30 mouse cellular contexts compared by ENCODE assay signal in genomic region chr7:138326760-138327159, GRCm38 (mm10).
DNase-seq lines count a peak whose midpoint lies in the region; ATAC-seq and TF ChIP-seq lines count a peak whose summit lies in the region.
"Had no signal": no experiment of that assay in that cellular context is flagged by ENCODE, and none has a peak within 500 bp of the region (broad histone marks: within the 10 kb centered on the region; RNA-seq: fewer than 3 reads in every experiment).

No protein-coding gene starts in this region.

- no peak overlapping the region for H3K9ac ChIP-seq in forebrain, embryonic 14.5 days (ENCODE audit: low read length)
- no peak overlapping the region for H3K9ac ChIP-seq in forebrain, embryonic 15.5 days (replicated peaks)
- H3K9ac ChIP-seq in midbrain, embryonic 16.5 days (ENCODE audit: low read depth, low read length) = no peak overlapping the region
- H3K9ac ChIP-seq: embryonic facial prominence, embryonic 15.5 days; forebrain, embryonic 12.5 days; liver, embryonic 14.5 days; lung, embryonic 14.5 days had no signal

- peaks cover 11% of the 10 kb centered on the region for H3K4me1 ChIP-seq in forebrain, embryonic 14.5 days (ENCODE audit: control insufficient read depth, insufficient read depth, low read length)
- peaks cover 18% of the 10 kb centered on the region for H3K4me1 ChIP-seq in forebrain, embryonic 15.5 days
- peaks cover 22% of the 10 kb centered on the region for H3K4me1 ChIP-seq in midbrain, embryonic 10.5 days
- H3K4me1 ChIP-seq in midbrain, embryonic 16.5 days (ENCODE audit: control insufficient read depth, insufficient read depth, low read length) = peaks cover 7% of the 10 kb centered on the region
- H3K4me1 ChIP-seq: embryonic facial prominence, embryonic 15.5 days had no signal

- DNase-seq in forebrain, embryonic 14.5 days (ENCODE audit: low spot score) = peak; percentile 16
- DNase-seq in midbrain, embryonic 10.5 days (ENCODE audit: low spot score) = no peak
- DNase-seq in brain, embryonic 14.5 days (ENCODE audit: low read depth) = peak; percentile 44
- no peak for DNase-seq in gastrocnemius, adult 18-20 months (ENCODE audit: low spot score)
- no peak for DNase-seq in left cerebral cortex, adult 18-20 months (ENCODE audit: low spot score in 2 of 2)
- DNase-seq: adrenal gland, adult 2 months; adrenal gland, postnatal 36 days; cerebellum, adult 2 months; cerebellum, postnatal 14 days; gastrocnemius, postnatal 25 days; heart, adult 18-20 months; heart, postnatal 4 days; kidney, adult 11 months; kidney, postnatal 14 days; layer of hippocampus, adult 9-11 months; liver; lung, embryonic 14.5 days; lung, postnatal 14 days; thymus, adult 2 months; thymus, postnatal 36 days had no signal

- 35% methylated on average over 3 of the region's 3 CpGs for WGBS in forebrain, embryonic 14.5 days
- WGBS in forebrain, embryonic 15.5 days = 37% methylated on average over 3 of the region's 3 CpGs
- WGBS in midbrain, embryonic 10.5 days = 62% methylated on average over 3 of the region's 3 CpGs
- WGBS in midbrain, embryonic 16.5 days = 30% methylated on average over 3 of the region's 3 CpGs

- no peaks in the 10 kb centered on the region for H3K9me3 ChIP-seq in forebrain, embryonic 14.5 days (replicated peaks; ENCODE audit: control insufficient read depth, low read length)
- H3K9me3 ChIP-seq in forebrain, embryonic 15.5 days = no peaks in the 10 kb centered on the region
- no peaks in the 10 kb centered on the region for H3K9me3 ChIP-seq in midbrain, embryonic 10.5 days (replicated peaks)
- H3K9me3 ChIP-seq in midbrain, embryonic 16.5 days (replicated peaks; ENCODE audit: control insufficient read depth, low read length, poor library complexity, severe bottlenecking) = no peaks in the 10 kb centered on the region
- H3K9me3 ChIP-seq: embryonic facial prominence, embryonic 15.5 days; forebrain, embryonic 12.5 days had no signal

- H3K4me3 ChIP-seq in forebrain, embryonic 14.5 days (ENCODE audit: low read depth, low read length) = no peak overlapping the region
- no peak overlapping the region for H3K4me3 ChIP-seq in forebrain, embryonic 15.5 days
- H3K4me3 ChIP-seq in midbrain, embryonic 10.5 days = no peak overlapping the region
- H3K4me3 ChIP-seq in midbrain, embryonic 16.5 days (ENCODE audit: low read depth, low read length) = no peak overlapping the region
- H3K4me3 ChIP-seq: embryonic facial prominence, embryonic 15.5 days; forebrain, embryonic 12.5 days had no signal

- TF ChIP-seq CTCF in brain, embryonic 14.5 days (IDR thresholded peaks at IDR 0.05; ENCODE audit: borderline replicate concordance, extremely low read depth, insufficient read depth, insufficient read length) = no peak

- no peak overlapping the region for H3K27ac ChIP-seq in forebrain, embryonic 14.5 days (ENCODE audit: low read depth, low read length)
- no peak overlapping the region for H3K27ac ChIP-seq in forebrain, embryonic 15.5 days (replicated peaks)
- 0 out of 2 replicates have a peak overlapping the region, but pooled peaks have one; percentile 28 for H3K27ac ChIP-seq in midbrain, embryonic 10.5 days (replicated peaks)
- H3K27ac ChIP-seq in midbrain, embryonic 16.5 days (ENCODE audit: low read length) = no peak overlapping the region
- H3K27ac ChIP-seq: embryonic facial prominence, embryonic 15.5 days; forebrain, embryonic 12.5 days; liver, embryonic 14.5 days had no signal

- no peak for ATAC-seq in forebrain, embryonic 14.5 days
- ATAC-seq in forebrain, embryonic 15.5 days (replicated peaks) = no peak
- no peak for ATAC-seq in midbrain, embryonic 16.5 days
- ATAC-seq: activated CD4-positive, CD25-positive, alpha-beta regulatory T cell, adult 4 months; CD4-positive, CD25-positive, alpha-beta regulatory T cell, adult 4 months; inflammation-experienced regulatory T-cells, adult 6 months had no signal

- TF ChIP-seq POLR2A in brain, embryonic 14.5 days (IDR thresholded peaks at IDR 0.05; ENCODE audit: borderline replicate concordance, extremely low read depth, insufficient read depth, insufficient read length, poor library complexity, severe bottlenecking) = no peak

- H3K4me2 ChIP-seq in forebrain, embryonic 14.5 days (ENCODE audit: low read length) = no peak overlapping the region
- no peak overlapping the region for H3K4me2 ChIP-seq in forebrain, embryonic 15.5 days (replicated peaks)
- no peak overlapping the region for H3K4me2 ChIP-seq in midbrain, embryonic 16.5 days (ENCODE audit: low read length)
- H3K4me2 ChIP-seq: embryonic facial prominence, embryonic 15.5 days; forebrain, embryonic 12.5 days; heart, embryonic 11.5 days; lung, embryonic 14.5 days; midbrain, embryonic 11.5 days had no signal

- H3K27me3 ChIP-seq in forebrain, embryonic 14.5 days (replicated peaks; ENCODE audit: control insufficient read depth, insufficient read depth, low read length) = no peaks in the 10 kb centered on the region
- no peaks in the 10 kb centered on the region for H3K27me3 ChIP-seq in forebrain, embryonic 15.5 days
- no peaks in the 10 kb centered on the region for H3K27me3 ChIP-seq in midbrain, embryonic 10.5 days (ENCODE audit: low read depth, poor library complexity, severe bottlenecking)
- H3K27me3 ChIP-seq in midbrain, embryonic 16.5 days (ENCODE audit: control insufficient read depth, insufficient read depth, low read depth, low read length) = no peaks in the 10 kb centered on the region
- H3K27me3 ChIP-seq: embryonic facial prominence, embryonic 15.5 days; forebrain, embryonic 12.5 days had no signal

- no peaks in the 10 kb centered on the region for H3K36me3 ChIP-seq in forebrain, embryonic 14.5 days (ENCODE audit: control insufficient read depth, insufficient read depth, low read length)
- no peaks in the 10 kb centered on the region for H3K36me3 ChIP-seq in forebrain, embryonic 15.5 days
- no peaks in the 10 kb centered on the region for H3K36me3 ChIP-seq in midbrain, embryonic 10.5 days
- no peaks in the 10 kb centered on the region for H3K36me3 ChIP-seq in midbrain, embryonic 16.5 days (ENCODE audit: control insufficient read depth, insufficient read depth, low read length)
- H3K36me3 ChIP-seq: embryonic facial prominence, embryonic 15.5 days; forebrain, embryonic 12.5 days had no signal

Comparison
In these comparisons a context has a peak if more than half of its experiments do, and no peak if none do; other contexts are left out.
1. DNase-seq: peak in forebrain, embryonic 14.5 days (single experiment) and brain, embryonic 14.5 days (single experiment); none in midbrain, embryonic 10.5 days (single experiment), gastrocnemius, adult 18-20 months (single experiment) and left cerebral cortex, adult 18-20 months (0 of 2).